Mouse (Mus musculus) kidney, adult 2 months (tissue): Measurements from ENCODE around the gene Ccser1.

Experiments
- CTCF ChIP-seq: fragments of 200-500 bp; conservative IDR thresholded peaks from 2 replicates; pipeline ENCODE4 v1.5.1; 2011; ENCODE audit warnings: low read depth, mild to moderate bottlenecking, control low read depth, low read length, moderate library complexity, mixed read lengths; ENCODE audit not compliant: insufficient read depth, insufficient read length
- POLR2A ChIP-seq: fragments of 200-500 bp; IDR thresholded peaks from one replicate; pipeline ENCODE4 v1.6.1; 2011; ENCODE audit warnings: low read depth, low read length, control low read depth

DNA sequence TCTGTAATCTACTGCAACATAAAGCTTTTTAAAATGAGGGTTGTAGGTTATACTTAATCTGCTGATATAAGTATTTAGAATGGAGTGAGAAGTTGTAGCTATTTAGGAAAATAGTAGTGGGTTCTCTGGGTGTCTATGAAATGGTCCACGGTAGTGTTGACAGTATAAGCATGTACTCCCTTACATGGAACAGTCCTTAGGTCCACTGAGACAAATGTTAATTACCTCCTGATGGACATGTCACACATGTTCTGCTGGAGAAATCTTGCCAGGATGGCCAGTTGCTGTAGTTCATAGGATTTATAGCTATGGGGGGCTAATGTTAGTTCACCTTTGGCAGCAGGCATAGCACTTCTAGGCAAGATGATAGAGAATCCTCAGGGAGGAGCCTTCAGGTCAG lies 625.4 kb downstream of the Ccser1 start:
- TF ChIP-seq CTCF, result no peak
- TF ChIP-seq POLR2A, result no peak
